Mouse (Mus musculus) kidney, postnatal 0 days (tissue): ENCODE data around the gene Prcd. TPM values are rescaled to one million over a fixed set of nuclear protein-coding genes. Genes with fewer than 3 reads are reported as not detected.

Experiments
- ATAC-seq: fragments of 200-750 bp; cut with Nextera tagmentation; replicated peaks from 2 replicates; pipeline ENCODE4 v1.8.0; 2017; ENCODE audit warnings: low read depth, moderate number of reproducible peaks, moderate TSS enrichment, moderate library complexity; ENCODE audit not compliant: low FRiP score
- DNase-seq: peaks from one replicate; pipeline ENCODE4 v3.0.0-alpha.2; 2016; ENCODE audit warnings: low spot score
- H3K27ac ChIP-seq: fragments of 300-500 bp; sonication (generic); 2 replicates; pipeline ENCODE4 v1.5.1; 2014; ENCODE audit warnings: mild to moderate bottlenecking
- H3K27me3 ChIP-seq: fragments of 300-500 bp; sonication (generic); 2 replicates; pipeline ENCODE4 v1.6.1; 2014; ENCODE audit warnings: low read length, mixed read lengths; ENCODE audit not compliant: insufficient read depth
- H3K36me3 ChIP-seq: fragments of 300-500 bp; sonication (generic); 2 replicates; pipeline ENCODE4 v1.6.1; 2014; ENCODE audit warnings: low read length, mixed read lengths; ENCODE audit not compliant: insufficient read depth
- H3K4me1 ChIP-seq: fragments of 300-500 bp; sonication (generic); replicated peaks from 2 replicates; pipeline ENCODE4 v1.6.1; 2014; ENCODE audit warnings: antibody characterized with exemption, low read length, mixed read lengths; ENCODE audit not compliant: insufficient read depth
- H3K4me2 ChIP-seq: fragments of 300-500 bp; sonication (generic); 2 replicates; pipeline ENCODE4 v1.6.1; 2014; ENCODE audit warnings: mild to moderate bottlenecking, low read length, moderate library complexity, mixed read lengths
- H3K4me3 ChIP-seq: fragments of 300-500 bp; sonication (generic); replicated peaks from 2 replicates; pipeline ENCODE4 v1.5.1; 2014; ENCODE audit warnings: low read depth, low read length
- H3K9ac ChIP-seq: fragments of 300-500 bp; sonication (generic); 2 replicates; pipeline ENCODE4 v1.6.1; 2014; ENCODE audit warnings: low read depth, low read length
- H3K9me3 ChIP-seq: fragments of 300-500 bp; sonication (generic); replicated peaks from 2 replicates; pipeline ENCODE4 v1.6.1; 2016; ENCODE audit warnings: low read length, inconsistent platforms, mixed read lengths
- CTCF ChIP-seq: IDR thresholded peaks from 2 replicates; pipeline ENCODE4 v1.5.1; 2016; ENCODE audit warnings: antibody characterized with exemption, low read depth, mild to moderate bottlenecking, moderate library complexity
- WGBS: fragments of 180-500 bp; shearing (Covaris S2); extraction: QIAGEN DNeasy Blood & Tissue Kit; methylation state at CpG from one replicate; pipeline ENCODE4 v1.1.7; 2014; 5-methylcytosine and 5-hydroxymethylcytosine counted together
- polyA plus RNA-seq: library from polyadenylated mRNA; unstranded; fragments of >200 nt; fragmentation: Nextera tagmentation; extraction: Ambion mirVana; gene quantifications from 2 replicates; pipeline ENCODE4 v1.2.1, GENCODE M21; 2015

Gene Prcd
- polyA plus RNA-seq, 1 experiment from 2014 or later, result 1.3 TPM

GRCm38 (mm10) chr11:116642681-116643578 is 10.4 kb upstream of the Prcd start:
- WGBS, result 38% methylated on average over 14 of the region's 14 CpGs
- DNase-seq, result peak; percentile 94
- no peaks in the 10 kb centered on the region for H3K9me3 ChIP-seq
- no peak overlapping the region for H3K9ac ChIP-seq
- no peaks in the 10 kb centered on the region for H3K36me3 ChIP-seq
- H3K4me3 ChIP-seq, result no peak overlapping the region
- H3K4me1 ChIP-seq, result peaks cover 3% of the 10 kb centered on the region; the same call in 1 of the 2 replicates
- H3K27ac ChIP-seq, result no peak overlapping the region
- H3K4me2 ChIP-seq, result peak overlapping the region; percentile 19; the same call in 1 of the 2 replicates
- H3K27me3 ChIP-seq, result no peaks in the 10 kb centered on the region
- no peak; the same call in 1 of the 2 replicates for ATAC-seq
- TF ChIP-seq CTCF, result peak; percentile 97

- TF ChIP-seq CTCF, result no peak
- Histone ChIP-seq H3K4me3 (no peak overlapping the region), H3K4me1 (peaks cover 9% of the 10 kb centered on the region; the same call in 1 of the 2 replicates), H3K36me3 (no peaks in the 10 kb centered on the region), H3K9me3 (no peaks in the 10 kb centered on the region), H3K27me3 (no peaks in the 10 kb centered on the region), H3K9ac (0 out of 2 replicates have a peak overlapping the region, but pooled peaks have one; percentile 8), H3K27ac (peak overlapping the region; percentile 76), H3K4me2 (peak overlapping the region; percentile 19)
- 19% methylated on average over 19 of the region's 19 CpGs for WGBS
- DNase-seq, result no peak
- no peak for ATAC-seq
Observed at GRCm38 (mm10) chr11:116643579-116644224, 9.6 kb upstream of the Prcd start.

GRCm38 (mm10) chr11:116644225-116645112 is 8.9 kb upstream of the Prcd start:
- Histone ChIP-seq H3K4me3 (no peak overlapping the region), H3K27ac (peak overlapping the region; percentile 76), H3K9me3 (no peaks in the 10 kb centered on the region), H3K27me3 (no peaks in the 10 kb centered on the region), H3K9ac (0 out of 2 replicates have a peak overlapping the region, but pooled peaks have one; percentile 8), H3K4me1 (peaks cover 9% of the 10 kb centered on the region; the same call in 1 of the 2 replicates), H3K36me3 (no peaks in the 10 kb centered on the region), H3K4me2 (no peak overlapping the region)
- 43% methylated on average over 21 of the region's 21 CpGs for WGBS
- ATAC-seq (no peak), DNase-seq (no peak)
- TF ChIP-seq CTCF, result no peak

DNA sequence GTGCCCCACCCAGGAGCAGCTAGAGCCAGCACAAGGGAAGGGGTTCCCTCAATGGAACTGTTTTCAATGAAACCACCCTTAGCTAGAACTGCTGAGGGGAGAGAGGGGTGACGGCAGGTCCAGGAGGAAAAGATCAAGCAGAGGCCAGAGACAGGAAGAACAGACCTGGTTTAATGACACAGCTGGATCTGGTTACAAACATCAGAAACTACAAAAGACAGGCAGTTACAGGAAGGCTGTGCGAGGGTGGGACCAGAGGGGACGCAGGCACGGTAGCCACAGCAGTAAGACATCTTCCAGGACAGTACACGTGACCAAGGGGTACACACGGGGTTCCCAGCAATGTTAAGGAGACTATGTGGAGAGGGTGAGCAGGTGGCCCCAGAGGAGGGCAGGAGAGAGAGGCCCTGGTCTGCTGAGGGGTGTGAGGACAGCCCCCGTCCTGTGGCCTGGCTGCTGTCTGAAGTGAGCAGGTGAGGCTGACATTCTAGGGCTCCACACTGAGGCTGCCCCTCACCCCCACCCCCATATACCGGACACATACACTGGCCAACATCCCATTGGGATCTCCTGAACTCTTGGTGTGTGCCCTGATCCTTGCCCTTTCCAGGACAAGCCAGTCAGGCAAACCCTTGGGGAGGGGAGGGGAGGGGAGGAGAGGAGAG is 7.8 kb upstream of the Prcd start:
- DNase-seq (peak; percentile 53), ATAC-seq (no peak)
- WGBS, result 37% methylated on average over 8 of the region's 8 CpGs
- TF ChIP-seq CTCF, result no peak
- Histone ChIP-seq H3K4me3 (no peak overlapping the region), H3K27ac (no peak overlapping the region), H3K9ac (no peak overlapping the region), H3K4me1 (peaks cover 9% of the 10 kb centered on the region; the same call in 1 of the 2 replicates), H3K9me3 (no peaks in the 10 kb centered on the region), H3K27me3 (no peaks in the 10 kb centered on the region), H3K4me2 (no peak overlapping the region), H3K36me3 (no peaks in the 10 kb centered on the region)

GRCm38 (mm10) chr11:116646136-116646535 is 7.2 kb upstream of the Prcd start:
- Histone ChIP-seq H3K9me3 (no peaks in the 10 kb centered on the region), H3K27me3 (no peaks in the 10 kb centered on the region), H3K36me3 (no peaks in the 10 kb centered on the region), H3K4me2 (no peak overlapping the region), H3K9ac (no peak overlapping the region), H3K4me3 (no peak overlapping the region), H3K27ac (0 out of 2 replicates have a peak overlapping the region, but pooled peaks have one; percentile 78), H3K4me1 (peaks cover 9% of the 10 kb centered on the region; the same call in 1 of the 2 replicates)
- ATAC-seq (no peak), DNase-seq (no peak)
- TF ChIP-seq CTCF, result no peak
- 48% methylated on average over 11 of the region's 11 CpGs for WGBS
